Mouse (Mus musculus) myocyte (in vitro differentiated cells): Measurements from ENCODE around the gene Rapgef2. TPM values are rescaled to one million over a fixed set of nuclear protein-coding genes. Genes with fewer than 3 reads are reported as not detected.
"Not testable (repeated sequence)": the region's sequence is repeated elsewhere in the genome, so short reads cannot be mapped to it uniquely, and the experiment has no call there.

Experiments
- H3K27me3 ChIP-seq: one replicate; pipeline ENCODE4 v1.6.1; 2011; ENCODE audit not compliant: control insufficient read depth, insufficient read depth, insufficient read length
- H3K36me3 ChIP-seq: one replicate; pipeline ENCODE4 v1.6.1; 2011; ENCODE audit not compliant: control insufficient read depth, insufficient read depth
- H3K4me2 ChIP-seq: one replicate; pipeline ENCODE4 v1.6.1; 2011; ENCODE audit warnings: low read depth, control low read depth
- H3K4me3 ChIP-seq: one replicate; pipeline ENCODE4 v1.5.1; 2011; ENCODE audit warnings: mild to moderate bottlenecking, control low read depth, moderate library complexity
- H3K79me2 ChIP-seq: one replicate; pipeline ENCODE4 v1.6.1; 2011; ENCODE audit not compliant: control insufficient read depth, insufficient read depth
- H3ac ChIP-seq: one replicate; pipeline ENCODE4 v1.6.1; 2011; ENCODE audit not compliant: control insufficient read depth, insufficient read length
- CEBPB ChIP-seq: IDR thresholded peaks from 2 replicates; pipeline ENCODE4 v1.6.1; 2011; ENCODE audit warnings: mild to moderate bottlenecking, moderate library complexity; ENCODE audit not compliant: poor library complexity, insufficient read depth, severe bottlenecking
- E2F4 ChIP-seq: IDR thresholded peaks from one replicate; pipeline ENCODE4 v1.6.1; 2011; ENCODE audit warnings: mild to moderate bottlenecking, control low read depth, moderate library complexity; ENCODE audit not compliant: insufficient read depth
- MAX ChIP-seq: IDR thresholded peaks from one replicate; pipeline ENCODE4 v1.6.1; 2011; ENCODE audit warnings: low read depth, mild to moderate bottlenecking, control low read depth
- MYOD1 ChIP-seq, 3 experiments: IDR thresholded peaks; one replicate each; pipeline ENCODE4 v1.6.1; 2011; ENCODE audit warnings: control low read depth in 2 of 3, low read depth in 2 of 3, mild to moderate bottlenecking in 2 of 3, moderate library complexity in 1 of 3; ENCODE audit not compliant: insufficient read length in 2 of 3, control insufficient read depth in 1 of 3
- MYOG ChIP-seq, 3 experiments: IDR thresholded peaks; one replicate each; pipeline ENCODE4 v1.6.1; 2011; ENCODE audit warnings: control low read depth in 2 of 3, low read depth in 2 of 3, mild to moderate bottlenecking in 2 of 3; ENCODE audit not compliant: insufficient read length in 2 of 3, control insufficient read depth in 1 of 3, insufficient read depth in 1 of 3
- POLR2A ChIP-seq: IDR thresholded peaks from one replicate; pipeline ENCODE4 v1.6.1; 2011; ENCODE audit warnings: low read depth, mild to moderate bottlenecking, control low read depth, moderate library complexity; ENCODE audit not compliant: insufficient read length
- POLR2AphosphoS2 ChIP-seq: IDR thresholded peaks from one replicate; pipeline ENCODE4 v1.6.1; 2011; ENCODE audit warnings: low read depth, control low read depth; ENCODE audit not compliant: insufficient read length
- REST ChIP-seq: IDR thresholded peaks from one replicate; pipeline ENCODE4 v1.6.1; 2011; ENCODE audit warnings: mild to moderate bottlenecking, control low read depth, moderate library complexity; ENCODE audit not compliant: insufficient read depth, insufficient read length
- SRF ChIP-seq: IDR thresholded peaks from one replicate; pipeline ENCODE4 v1.6.1; 2011; ENCODE audit warnings: low read depth; ENCODE audit not compliant: control insufficient read depth, insufficient read length
- TCF12 ChIP-seq: IDR thresholded peaks from one replicate; pipeline ENCODE4 v1.6.1; 2011; ENCODE audit warnings: mild to moderate bottlenecking, control low read depth; ENCODE audit not compliant: poor library complexity, insufficient read depth, severe bottlenecking
- TCF3 ChIP-seq: IDR thresholded peaks from one replicate; pipeline ENCODE4 v1.6.1; 2011; ENCODE audit warnings: low read depth, control low read depth; ENCODE audit not compliant: insufficient read length
- USF1 ChIP-seq: IDR thresholded peaks from one replicate; pipeline ENCODE4 v1.6.1; 2011; ENCODE audit warnings: low read depth, mild to moderate bottlenecking, control low read depth, moderate library complexity
- polyA plus RNA-seq: library from polyadenylated mRNA; unstranded; fragments of >200 nt; fragmentation: generic; extraction: Trizol; gene quantifications from one replicate; pipeline ENCODE4 v1.2.1, GENCODE M21; 2012; ENCODE audit warnings: missing spikeins

The Rapgef2 gene
- polyA plus RNA-seq, 1 experiment: 5.8 TPM

DNA sequence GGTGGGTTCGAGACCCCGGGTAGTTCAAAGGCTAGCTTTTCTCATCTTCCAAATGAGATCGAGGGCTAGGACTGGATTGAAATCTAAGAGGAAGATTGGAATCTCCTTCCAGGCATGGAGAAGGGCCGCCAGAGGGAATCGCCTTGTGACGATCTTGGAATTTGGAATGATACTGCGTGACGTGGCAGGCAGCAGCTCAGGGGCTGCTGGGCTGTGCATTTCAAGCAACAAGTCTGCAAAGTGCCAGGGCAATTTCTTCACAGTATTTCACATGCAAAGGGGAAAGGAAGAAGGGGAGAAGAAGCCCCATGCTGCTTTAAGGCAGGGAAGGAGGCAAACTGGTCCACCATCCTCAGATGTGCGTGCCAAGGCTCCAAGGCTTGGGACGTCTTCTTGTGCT, 222.2 kb downstream of the Rapgef2 start:
- Histone ChIP-seq H3K4me2 (no peak overlapping the region), H3K27me3 (no peaks in the 10 kb centered on the region), H3K36me3 (peaks cover 23% of the 10 kb centered on the region), H3K4me3 (no peak overlapping the region), H3K79me2 (no peaks in the 10 kb centered on the region), H3ac (no peak overlapping the region)
- TF ChIP-seq E2F4: no peak
- no peak for TF ChIP-seq CEBPB
- no peak for TF ChIP-seq SRF
- no peak for TF ChIP-seq TCF3
- no peak for TF ChIP-seq TCF12
- no peak for TF ChIP-seq MYOG (IDR thresholded peaks at IDR 0.05; ENCODE audit: control insufficient read depth in 1 of 3, insufficient read depth in 1 of 3, insufficient read length in 2 of 3, low read depth in 2 of 3)
- TF ChIP-seq USF1: no peak
- no peak for TF ChIP-seq POLR2AphosphoS2
- TF ChIP-seq MYOD1 (IDR thresholded peaks at IDR 0.05; ENCODE audit: control insufficient read depth in 1 of 3, insufficient read length in 2 of 3, low read depth in 2 of 3): no peak
- no peak for TF ChIP-seq MAX
- TF ChIP-seq POLR2A: no peak
- no peak for TF ChIP-seq REST

DNA sequence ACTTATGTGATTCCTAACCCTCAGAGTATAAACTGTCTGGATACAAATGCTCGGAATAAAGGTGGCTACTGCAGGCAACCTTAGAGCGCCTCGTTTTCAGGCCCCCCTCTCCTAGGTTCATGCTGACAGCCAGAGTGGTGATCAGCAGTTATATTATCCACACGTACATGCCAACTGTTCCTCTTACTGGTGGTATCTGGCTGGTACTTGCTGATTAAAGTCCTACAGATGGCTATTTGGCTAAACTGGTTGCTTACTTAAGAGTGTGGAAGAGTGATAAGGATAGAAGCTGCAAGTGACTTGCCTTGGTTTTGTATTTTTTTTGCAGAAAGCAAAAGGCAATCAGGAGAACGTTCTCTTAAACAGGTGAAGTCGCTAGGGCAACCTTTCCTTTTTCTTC, 224.9 kb downstream of the Rapgef2 start:
- Histone ChIP-seq H3K79me2 (no peaks in the 10 kb centered on the region), H3K4me3 (no peak overlapping the region), H3K4me2 (no peak overlapping the region), H3ac (no peak overlapping the region), H3K27me3 (no peaks in the 10 kb centered on the region), H3K36me3 (peaks cover 7% of the 10 kb centered on the region)
- TF ChIP-seq POLR2AphosphoS2 (no peak), MYOD1 (IDR thresholded peaks at IDR 0.05; ENCODE audit: control insufficient read depth in 1 of 3, insufficient read length in 2 of 3, low read depth in 2 of 3) (no peak), POLR2A (no peak), CEBPB (no peak), USF1 (no peak), MAX (no peak), MYOG (IDR thresholded peaks at IDR 0.05; ENCODE audit: control insufficient read depth in 1 of 3, insufficient read depth in 1 of 3, insufficient read length in 2 of 3, low read depth in 2 of 3) (no peak), TCF3 (no peak), SRF (no peak), TCF12 (no peak), REST (no peak), E2F4 (no peak)

DNA sequence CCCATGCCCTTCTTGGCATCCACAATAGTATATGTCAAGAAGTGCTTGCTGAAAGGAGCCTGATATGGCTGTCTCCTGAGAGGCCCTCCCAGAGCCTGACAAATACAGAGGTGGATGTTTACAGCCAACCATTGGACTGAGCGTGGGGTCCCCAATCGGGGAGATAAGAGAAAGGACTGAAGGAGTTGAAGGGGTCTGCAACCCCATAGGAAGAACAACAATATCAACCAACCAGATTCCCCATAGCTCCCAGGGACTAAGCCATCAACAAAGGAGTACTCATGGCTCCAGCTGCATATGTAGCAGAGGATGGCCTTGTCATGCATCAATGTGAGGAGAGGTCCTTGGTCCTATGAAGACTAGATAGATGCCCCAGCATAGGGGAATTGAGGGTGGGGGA, 227.8 kb downstream of the Rapgef2 start:
- H3K36me3 ChIP-seq, H3K79me2 ChIP-seq, H3ac ChIP-seq, H3K4me3 ChIP-seq, H3K27me3 ChIP-seq, H3K4me2 ChIP-seq: not testable (repeated sequence)

DNA sequence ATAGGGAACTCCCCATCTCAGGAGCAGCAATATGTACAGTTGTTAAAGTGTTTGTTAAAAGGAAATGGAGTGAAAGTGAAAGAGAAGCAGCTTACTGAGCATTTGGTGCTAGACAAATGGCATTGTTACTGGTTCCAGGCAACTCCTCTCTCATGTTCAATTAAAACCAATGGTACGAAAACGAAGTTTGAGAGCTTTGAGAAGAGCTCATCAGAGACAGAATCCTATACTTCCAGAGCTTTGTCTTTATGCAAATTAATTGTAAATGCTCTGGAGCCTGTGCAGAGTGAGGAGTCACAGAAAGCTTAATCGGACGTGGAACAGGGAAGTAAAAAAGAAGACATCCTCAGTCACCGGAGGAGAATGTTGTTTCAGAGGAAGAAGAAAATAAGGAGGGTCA, 241.1 kb downstream of the Rapgef2 start:
- no peak overlapping the region for H3ac ChIP-seq
- no peaks in the 10 kb centered on the region for H3K27me3 ChIP-seq
- TF ChIP-seq REST (no peak), TCF3 (no peak), CEBPB (no peak), TCF12 (no peak), SRF (no peak), USF1 (no peak), POLR2A (no peak), POLR2AphosphoS2 (no peak), MAX (no peak), E2F4 (no peak), MYOD1 (IDR thresholded peaks at IDR 0.05; ENCODE audit: control insufficient read depth in 1 of 3, insufficient read length in 2 of 3, low read depth in 2 of 3) (no peak), MYOG (IDR thresholded peaks at IDR 0.05; ENCODE audit: control insufficient read depth in 1 of 3, insufficient read depth in 1 of 3, insufficient read length in 2 of 3, low read depth in 2 of 3) (no peak)
- H3K4me3 ChIP-seq: no peak overlapping the region
- no peaks in the 10 kb centered on the region for H3K79me2 ChIP-seq
- no peak overlapping the region for H3K4me2 ChIP-seq
- H3K36me3 ChIP-seq: no peaks in the 10 kb centered on the region

DNA sequence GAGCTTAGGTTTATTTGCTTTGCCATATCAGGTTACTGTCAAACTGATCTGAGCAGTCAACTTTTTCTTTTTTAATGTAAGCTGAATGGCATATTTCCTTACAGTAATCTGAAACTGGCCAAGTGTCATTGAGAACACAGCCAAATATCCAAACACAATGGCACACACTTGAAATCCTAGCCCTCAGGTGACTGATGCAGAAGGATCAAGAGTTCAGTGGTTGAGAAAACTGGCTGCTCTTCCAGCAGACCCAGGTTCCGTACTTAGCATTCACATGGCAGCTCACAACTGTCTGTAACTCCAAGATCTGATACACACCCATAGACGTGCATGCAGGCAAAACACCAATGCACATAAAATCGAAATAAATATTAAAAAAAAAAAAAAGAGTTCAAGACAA, 243.3 kb downstream of the Rapgef2 start:
- H3K79me2 ChIP-seq: no peaks in the 10 kb centered on the region
- H3K4me3 ChIP-seq: no peak overlapping the region
- no peak overlapping the region for H3K4me2 ChIP-seq
- TF ChIP-seq CEBPB (no peak), REST (no peak), USF1 (no peak), POLR2A (no peak)
- H3K36me3 ChIP-seq: no peaks in the 10 kb centered on the region
- no peak overlapping the region for H3ac ChIP-seq
- no peaks in the 10 kb centered on the region for H3K27me3 ChIP-seq
